In genomic region chr6:38676217-38676616, GRCm38 (mm10) we compare ENCODE assay signal across 25 mouse cellular contexts. TPM values are rescaled to one million over a fixed set of nuclear protein-coding genes. Genes with fewer than 3 reads are reported as not detected.
DNase-seq lines count a peak whose midpoint lies in the region; ATAC-seq and TF ChIP-seq lines count a peak whose summit lies in the region.
"Had no signal": no experiment of that assay in that cellular context is flagged by ENCODE, and none has a peak within 500 bp of the region (broad histone marks: within the 10 kb centered on the region; RNA-seq: fewer than 3 reads in every experiment).

No protein-coding gene starts in this region.

- no peak overlapping the region for H3K27ac ChIP-seq in embryonic facial prominence, embryonic 12.5 days
- H3K27ac ChIP-seq in embryonic facial prominence, embryonic 10.5 days (replicated peaks), result no peak overlapping the region
- no peak overlapping the region for H3K27ac ChIP-seq in heart, embryonic 15.5 days
- peak overlapping the region; percentile 84 for H3K27ac ChIP-seq in MEL (ENCODE audit: control insufficient read depth, low read depth, low read length)
- H3K27ac ChIP-seq in liver, embryonic 14.5 days, result no peak overlapping the region
- H3K27ac ChIP-seq in forebrain, embryonic 13.5 days, result no peak overlapping the region
- H3K27ac ChIP-seq: forebrain, embryonic 15.5 days; hindbrain, embryonic 13.5 days; left cerebral cortex, adult 2 months; limb, embryonic 15.5 days; lung, embryonic 15.5 days; midbrain, embryonic 15.5 days; neural tube, embryonic 12.5 days had no signal

- no peaks in the 10 kb centered on the region for H3K4me1 ChIP-seq in embryonic facial prominence, embryonic 12.5 days
- H3K4me1 ChIP-seq in embryonic facial prominence, embryonic 10.5 days, result no peaks in the 10 kb centered on the region
- peaks cover 7% of the 10 kb centered on the region for H3K4me1 ChIP-seq in heart, embryonic 15.5 days (replicated peaks)
- H3K4me1 ChIP-seq in MEL (ENCODE audit: control insufficient read depth in 1 of 2, insufficient read depth in 2 of 2, low read length in 2 of 2), result peaks cover 8 to 29% of the 10 kb centered on the region in 2 experiments
- H3K4me1 ChIP-seq in liver, embryonic 14.5 days (replicated peaks; ENCODE audit: control insufficient read depth in 2 of 2, insufficient read depth in 2 of 2, low read length in 1 of 2), result peaks cover 7 to 13% of the 10 kb centered on the region in 2 experiments; a peak in 3 of 4 replicates
- no peaks in the 10 kb centered on the region for H3K4me1 ChIP-seq in forebrain, embryonic 13.5 days
- H3K4me1 ChIP-seq: forebrain, embryonic 15.5 days; hindbrain, embryonic 13.5 days; limb, embryonic 15.5 days; lung, embryonic 15.5 days; midbrain, embryonic 15.5 days; neural tube, embryonic 12.5 days had no signal

- no peak for ATAC-seq in embryonic facial prominence, embryonic 12.5 days (ENCODE audit: insufficient number of reproducible peaks, insufficient read depth, low FRiP score, low TSS enrichment)
- no peak for ATAC-seq in heart, embryonic 15.5 days (replicated peaks; ENCODE audit: insufficient number of reproducible peaks, insufficient read depth, low FRiP score, low read depth)
- ATAC-seq in liver, embryonic 14.5 days (ENCODE audit: insufficient read depth), result no peak
- ATAC-seq in forebrain, embryonic 13.5 days, result no peak
- ATAC-seq: forebrain, embryonic 15.5 days; inflammation-experienced regulatory T-cells, adult 6 months; midbrain, embryonic 15.5 days; Patski had no signal

- TF ChIP-seq POLR2A in MEL (IDR thresholded peaks at IDR 0.05; ENCODE audit: control insufficient read depth in 1 of 2, insufficient read depth in 1 of 2, low read depth in 1 of 2, low read length in 2 of 2, poor library complexity in 1 of 2), result peak in 1 of 2 experiments; percentile 35; a peak in 2 of 4 replicates

- DNase-seq in embryonic facial prominence, embryonic 10.5 days (ENCODE audit: low spot score), result no peak
- no peak for DNase-seq in heart, postnatal 36 days
- peak; percentile 72 for DNase-seq in MEL (ENCODE audit: low read depth, low spot score)
- peak in 1 of 3 experiments; percentile 7 for DNase-seq in liver, embryonic 14.5 days (ENCODE audit: low read depth in 3 of 3, low spot score in 3 of 3)
- no peak for DNase-seq in T-cell, adult 2 months (ENCODE audit: low spot score)
- DNase-seq: adrenal gland, adult 2 months; cerebellum, adult 11-12 months; gastrocnemius, postnatal 10 days; kidney, adult 8-10 months; left cerebral cortex, postnatal 4 days; lung, postnatal 36 days; right cerebral cortex, postnatal 25 days; thymus, postnatal 14 days had no signal

- no peak; a peak in 1 of 4 replicates for TF ChIP-seq EP300 in MEL (IDR thresholded peaks at IDR 0.05; ENCODE audit: low read depth in 1 of 2, low read length in 2 of 2)
- no peak for TF ChIP-seq EP300 in liver, embryonic 14.5 days (IDR thresholded peaks at IDR 0.05; ENCODE audit: low read depth)

- H3K36me3 ChIP-seq in embryonic facial prominence, embryonic 12.5 days, result no peaks in the 10 kb centered on the region
- no peaks in the 10 kb centered on the region for H3K36me3 ChIP-seq in embryonic facial prominence, embryonic 10.5 days (replicated peaks)
- H3K36me3 ChIP-seq in heart, embryonic 15.5 days, result no peaks in the 10 kb centered on the region
- peaks cover 0 to 9% of the 10 kb centered on the region in 2 experiments; a peak in 2 of 4 replicates for H3K36me3 ChIP-seq in MEL (ENCODE audit: control insufficient read depth in 1 of 2, insufficient read depth in 2 of 2, low read length in 2 of 2)
- H3K36me3 ChIP-seq in liver, embryonic 14.5 days (replicated peaks; ENCODE audit: control insufficient read depth, insufficient read depth, low read depth), result no peaks in the 10 kb centered on the region
- no peaks in the 10 kb centered on the region for H3K36me3 ChIP-seq in forebrain, embryonic 13.5 days (ENCODE audit: poor library complexity, severe bottlenecking)
- H3K36me3 ChIP-seq: forebrain, embryonic 15.5 days; limb, embryonic 15.5 days; lung, embryonic 15.5 days; midbrain, embryonic 15.5 days; neural tube, embryonic 12.5 days had no signal

- no peak overlapping the region for H3K4me2 ChIP-seq in embryonic facial prominence, embryonic 12.5 days (replicated peaks)
- peak overlapping the region; percentile 47 for H3K4me2 ChIP-seq in heart, embryonic 15.5 days
- H3K4me2 ChIP-seq in liver, embryonic 14.5 days (ENCODE audit: low read depth), result 0 out of 2 replicates have a peak overlapping the region, but pooled peaks have one; percentile 0
- no peak overlapping the region for H3K4me2 ChIP-seq in forebrain, embryonic 13.5 days
- H3K4me2 ChIP-seq: forebrain, embryonic 15.5 days; hindbrain, embryonic 13.5 days; limb, embryonic 15.5 days; lung, embryonic 15.5 days; midbrain, embryonic 15.5 days; neural tube, embryonic 12.5 days had no signal

- H3K4me3 ChIP-seq in embryonic facial prominence, embryonic 12.5 days, result no peak overlapping the region
- no peak overlapping the region for H3K4me3 ChIP-seq in embryonic facial prominence, embryonic 10.5 days
- H3K4me3 ChIP-seq in heart, embryonic 15.5 days, result no peak overlapping the region
- peak overlapping the region; percentile 52 to 63 for H3K4me3 ChIP-seq in MEL (ENCODE audit: control insufficient read depth in 1 of 2, insufficient read depth in 1 of 2, low read depth in 2 of 2, low read length in 2 of 2)
- H3K4me3 ChIP-seq in liver, embryonic 14.5 days (ENCODE audit: insufficient read depth in 1 of 2, low read depth in 2 of 2, low read length in 2 of 2), result no peak overlapping the region
- H3K4me3 ChIP-seq in forebrain, embryonic 13.5 days, result no peak overlapping the region
- H3K4me3 ChIP-seq: forebrain, embryonic 15.5 days; hindbrain, embryonic 13.5 days; left cerebral cortex, adult 2 months; limb, embryonic 15.5 days; lung, embryonic 15.5 days; midbrain, embryonic 15.5 days; neural tube, embryonic 12.5 days had no signal

- H3K9ac ChIP-seq in embryonic facial prominence, embryonic 12.5 days, result 0 out of 2 replicates have a peak overlapping the region, but pooled peaks have one; percentile 10
- no peak overlapping the region for H3K9ac ChIP-seq in heart, embryonic 15.5 days
- H3K9ac ChIP-seq in MEL (ENCODE audit: control insufficient read depth, low read depth, low read length, poor library complexity, severe bottlenecking), result peak overlapping the region; percentile 75
- H3K9ac ChIP-seq in liver, embryonic 14.5 days (replicated peaks), result no peak overlapping the region
- no peak overlapping the region for H3K9ac ChIP-seq in forebrain, embryonic 13.5 days
- H3K9ac ChIP-seq: forebrain, embryonic 15.5 days; hindbrain, embryonic 13.5 days; limb, embryonic 15.5 days; lung, embryonic 15.5 days; midbrain, embryonic 15.5 days; neural tube, embryonic 12.5 days had no signal

- no peak for TF ChIP-seq RAD21 in MEL (IDR thresholded peaks at IDR 0.05; ENCODE audit: low read depth, low read length)

- no peaks in the 10 kb centered on the region; the same call in 1 of the 2 replicates for H3K79me2 ChIP-seq in MEL (ENCODE audit: control insufficient read depth, insufficient read depth, low read length, poor library complexity)

- no peaks in the 10 kb centered on the region for H3K27me3 ChIP-seq in embryonic facial prominence, embryonic 12.5 days
- no peaks in the 10 kb centered on the region for H3K27me3 ChIP-seq in embryonic facial prominence, embryonic 10.5 days (replicated peaks; ENCODE audit: low read depth, poor library complexity, severe bottlenecking)
- H3K27me3 ChIP-seq in heart, embryonic 15.5 days, result no peaks in the 10 kb centered on the region
- no peaks in the 10 kb centered on the region for H3K27me3 ChIP-seq in MEL (ENCODE audit: control insufficient read depth in 1 of 2, insufficient read depth in 2 of 2, low read length in 2 of 2)
- H3K27me3 ChIP-seq in liver, embryonic 14.5 days (ENCODE audit: control insufficient read depth, insufficient read depth, low read length), result no peaks in the 10 kb centered on the region
- H3K27me3 ChIP-seq in forebrain, embryonic 13.5 days, result no peaks in the 10 kb centered on the region
- H3K27me3 ChIP-seq: forebrain, embryonic 15.5 days; hindbrain, embryonic 13.5 days; limb, embryonic 15.5 days; lung, embryonic 15.5 days; midbrain, embryonic 15.5 days; neural tube, embryonic 12.5 days; Patski had no signal

- intact Hi-C loops in heart, postnatal 36 days (cut with DNase I), result no loop called here

- TF ChIP-seq CTCF in MEL (IDR thresholded peaks at IDR 0.05 in 2 of 3, conservative IDR thresholded peaks at IDR 0.05 in 1 of 3; ENCODE audit: control insufficient read depth in 1 of 3, insufficient read depth in 1 of 3, low read depth in 2 of 3, low read length in 3 of 3, poor library complexity in 1 of 3, severe bottlenecking in 1 of 3), result no peak
- TF ChIP-seq CTCF in liver, embryonic 14.5 days (IDR thresholded peaks at IDR 0.05; ENCODE audit: low read depth), result no peak

- no peaks in the 10 kb centered on the region for H3K9me3 ChIP-seq in embryonic facial prominence, embryonic 12.5 days
- H3K9me3 ChIP-seq in embryonic facial prominence, embryonic 10.5 days, result no peaks in the 10 kb centered on the region
- no peaks in the 10 kb centered on the region for H3K9me3 ChIP-seq in heart, embryonic 15.5 days (replicated peaks)
- no peaks in the 10 kb centered on the region for H3K9me3 ChIP-seq in MEL (replicated peaks; ENCODE audit: insufficient read depth, low read length)
- no peaks in the 10 kb centered on the region for H3K9me3 ChIP-seq in liver, embryonic 14.5 days (ENCODE audit: control insufficient read depth, low read length)
- H3K9me3 ChIP-seq in forebrain, embryonic 13.5 days (replicated peaks), result no peaks in the 10 kb centered on the region
- H3K9me3 ChIP-seq: forebrain, embryonic 15.5 days; hindbrain, embryonic 13.5 days; limb, embryonic 15.5 days; lung, embryonic 15.5 days; midbrain, embryonic 15.5 days; neural tube, embryonic 12.5 days had no signal

- 85% methylated on average over 6 of the region's 6 CpGs for WGBS in embryonic facial prominence, embryonic 12.5 days
- 92% methylated on average over 6 of the region's 6 CpGs for WGBS in embryonic facial prominence, embryonic 10.5 days
- 39% methylated on average over 6 of the region's 6 CpGs for WGBS in heart, embryonic 15.5 days
- WGBS in liver, embryonic 14.5 days (ENCODE audit: insufficient replicate concordance), result 37% methylated on average over 6 of the region's 6 CpGs
- 89% methylated on average over 6 of the region's 6 CpGs for WGBS in forebrain, embryonic 13.5 days

RNA-seq across cellular contexts. Expression of gene Clec2l, which starts 13.3 kb away (rescaled TPM):
- 2.8 and 5.2 TPM in 2 replicates for polyA plus RNA-seq in embryonic facial prominence, embryonic 12.5 days (2016; fragmentation: Nextera tagmentation; extraction: Ambion mirVana)
- polyA plus RNA-seq in embryonic facial prominence, embryonic 10.5 days (2016; fragmentation: Nextera tagmentation; extraction: Ambion mirVana), result 0.82 and 0.97 TPM in 2 replicates
- 0.87 and 1.9 TPM in 2 replicates for polyA plus RNA-seq in heart, embryonic 15.5 days (2015; fragmentation: Nextera tagmentation; extraction: Ambion mirVana)
- 1 to 10 TPM; 1.5 to 1.7 TPM for total RNA-seq in heart, postnatal 36 days (2021)
- 5.3 and 6.0 TPM in 2 replicates for total RNA-seq in MEL (2012; rRNA removed)
- 10 to 100 TPM in 1 of 2 experiments, not detected in 1; 10.4 TPM for polyA plus RNA-seq in MEL (2012; ENCODE audit: insufficient read depth in 1 of 2, insufficient read length in 2 of 2, low read depth in 1 of 2, low replicate concordance in 2 of 2, missing spikeins in 1 of 2)
- polyA plus RNA-seq in liver, embryonic 14.5 days (2012; rRNA removed), result 0.09 and 0.13 TPM in 2 replicates
- polyA plus RNA-seq in liver, embryonic 14.5 days (2014; fragmentation: Nextera tagmentation; extraction: Ambion mirVana), result not detected in 2 replicates
- polyA plus RNA-seq in forebrain, embryonic 13.5 days (2015; fragmentation: Nextera tagmentation; extraction: Ambion mirVana), result 3.6 and 3.8 TPM in 2 replicates

RNA-seq across cellular contexts. Expression of gene Klrg2, which starts 39.2 kb away (rescaled TPM):
- polyA plus RNA-seq in embryonic facial prominence, embryonic 12.5 days (2016; fragmentation: Nextera tagmentation; extraction: Ambion mirVana), result 0.34 and 0.61 TPM in 2 replicates
- 0.06 TPM in 1 of 2 replicates, not detected in the other for polyA plus RNA-seq in embryonic facial prominence, embryonic 10.5 days (2016; fragmentation: Nextera tagmentation; extraction: Ambion mirVana)
- 0.15 and 0.24 TPM in 2 replicates for polyA plus RNA-seq in heart, embryonic 15.5 days (2015; fragmentation: Nextera tagmentation; extraction: Ambion mirVana)
- under 1 TPM; 0.33 to 0.51 TPM for total RNA-seq in heart, postnatal 36 days (2021)
- total RNA-seq in MEL (2012; rRNA removed), result 1.0 and 1.2 TPM in 2 replicates
- polyA plus RNA-seq in MEL (2012; ENCODE audit: insufficient read depth in 1 of 2, insufficient read length in 2 of 2, low read depth in 1 of 2, low replicate concordance in 2 of 2, missing spikeins in 1 of 2), result 1 to 10 TPM in 1 of 2 experiments, not detected in 1; 6.2 TPM
- polyA plus RNA-seq in liver, embryonic 14.5 days (2012; rRNA removed), result 0.01 TPM in 2 replicates
- polyA plus RNA-seq in liver, embryonic 14.5 days (2014; fragmentation: Nextera tagmentation; extraction: Ambion mirVana), result 0.08 TPM in 1 of 2 replicates, not detected in the other
- polyA plus RNA-seq in forebrain, embryonic 13.5 days (2015; fragmentation: Nextera tagmentation; extraction: Ambion mirVana), result 0.06 and 0.19 TPM in 2 replicates
- polyA plus RNA-seq: inflammation-experienced regulatory T-cells, adult 6 months had no signal

Comparison
In these comparisons a context has a peak if more than half of its experiments do, and no peak if none do; other contexts are left out.
1. H3K4me2 ChIP-seq: peak in heart, embryonic 15.5 days (single experiment) and liver, embryonic 14.5 days (single experiment); none in embryonic facial prominence, embryonic 12.5 days (single experiment) and forebrain, embryonic 13.5 days (single experiment).
2. H3K4me3 ChIP-seq: peak in MEL (2 of 2); none in embryonic facial prominence, embryonic 12.5 days (single experiment), embryonic facial prominence, embryonic 10.5 days (single experiment), heart, embryonic 15.5 days (single experiment), liver, embryonic 14.5 days (0 of 2) and forebrain, embryonic 13.5 days (single experiment).
3. H3K9ac ChIP-seq: peak in embryonic facial prominence, embryonic 12.5 days (single experiment) and MEL (single experiment); none in heart, embryonic 15.5 days (single experiment), liver, embryonic 14.5 days (single experiment) and forebrain, embryonic 13.5 days (single experiment).